Mouse (Mus musculus): Measurements from ENCODE around the gene Zfp598.

Zfp598 gene

GRCm38 (mm10) chr17:24669545-24670245, at the start of gene Zfp598:
TSS of gene Zfp598 (plus strand) at chr17:24669687.
- DNase-seq: peak; percentile 95

- DNase-seq: no peak
These were observed 44.0 kb upstream of the Zfp598 start for GRCm38 (mm10) chr17:24625472-24625871.

- peak; percentile 77 for DNase-seq
These were observed 40.8 kb upstream of the Zfp598 start for GRCm38 (mm10) chr17:24628646-24629045.

GRCm38 (mm10) chr17:24630072-24630471, 39.4 kb upstream of the Zfp598 start:
- DNase-seq: no peak

- DNase-seq: peak; percentile 95
These were observed 37.2 kb upstream of the Zfp598 start, which contains the start of the genes Tsc2 and Nthl1 for GRCm38 (mm10) chr17:24632167-24632812. TSS of gene Tsc2 (minus strand) at chr17:24632630. TSS of gene Nthl1 (plus strand) at chr17:24632680.

- DNase-seq: peak; percentile 12
These were observed 36.6 kb upstream of the Zfp598 start for GRCm38 (mm10) chr17:24632813-24633449.

GRCm38 (mm10) chr17:24633831-24634230, 35.7 kb upstream of the Zfp598 start:
- no peak for DNase-seq

GRCm38 (mm10) chr17:24635024-24635423, 34.5 kb upstream of the Zfp598 start:
- no peak for DNase-seq

GRCm38 (mm10) chr17:24635694-24636093, 33.8 kb upstream of the Zfp598 start:
- no peak for DNase-seq

- no peak for DNase-seq
These were observed 32.6 kb upstream of the Zfp598 start for GRCm38 (mm10) chr17:24636781-24637481.

- no peak for DNase-seq
These were observed 31.3 kb upstream of the Zfp598 start for GRCm38 (mm10) chr17:24638214-24638613.

GRCm38 (mm10) chr17:24638840-24639239, 30.6 kb upstream of the Zfp598 start:
- DNase-seq: no peak

- DNase-seq: no peak
These were observed 29.9 kb upstream of the Zfp598 start for GRCm38 (mm10) chr17:24639571-24639988.

- no peak for DNase-seq
These were observed 29.4 kb upstream of the Zfp598 start for GRCm38 (mm10) chr17:24640119-24640518.

- no peak for DNase-seq
These were observed 28.9 kb upstream of the Zfp598 start for GRCm38 (mm10) chr17:24640581-24640980.

GRCm38 (mm10) chr17:24641944-24642343, 27.5 kb upstream of the Zfp598 start:
- DNase-seq: no peak

GRCm38 (mm10) chr17:24642791-24643343, 26.6 kb upstream of the Zfp598 start:
- no peak for DNase-seq

GRCm38 (mm10) chr17:24644030-24644715, 25.3 kb upstream of the Zfp598 start:
- no peak for DNase-seq

GRCm38 (mm10) chr17:24644875-24645721, 24.4 kb upstream of the Zfp598 start:
- no peak for DNase-seq

- DNase-seq: no peak
These were observed 23.6 kb upstream of the Zfp598 start for GRCm38 (mm10) chr17:24645916-24646315.

- no peak for DNase-seq
These were observed 23.1 kb upstream of the Zfp598 start for GRCm38 (mm10) chr17:24646381-24646780.
